Mouse (Mus musculus) lung, embryonic 14.5 days (tissue): ENCODE results near the gene Tmem106c. TPM values are rescaled to one million over a fixed set of nuclear protein-coding genes. Genes with fewer than 3 reads are reported as not detected.

Experiments used
- ATAC-seq: fragments of 200-750 bp; cut with Nextera tagmentation; 2 replicates; pipeline ENCODE4 v1.8.0; 2017; ENCODE audit warnings: mild to moderate bottlenecking, moderate TSS enrichment, moderate library complexity; ENCODE audit not compliant: insufficient read depth
- DNase-seq: peaks from one replicate; pipeline ENCODE4 v3.0.0-alpha.2; 2015
- H3K27ac ChIP-seq: fragments of 300-500 bp; sonication (generic); 2 replicates; pipeline ENCODE4 v1.5.1; 2014; ENCODE audit warnings: low read depth, mild to moderate bottlenecking, moderate library complexity
- H3K27me3 ChIP-seq: fragments of 300-500 bp; sonication (generic); 2 replicates; pipeline ENCODE4 v1.6.1; 2014; ENCODE audit warnings: low read length, control low read depth; ENCODE audit not compliant: insufficient read depth
- H3K36me3 ChIP-seq: fragments of 300-500 bp; sonication (generic); 2 replicates; pipeline ENCODE4 v1.6.1; 2014; ENCODE audit warnings: control low read depth; ENCODE audit not compliant: insufficient read depth
- H3K4me1 ChIP-seq: fragments of 300-500 bp; sonication (generic); 2 replicates; pipeline ENCODE4 v1.6.1; 2014; ENCODE audit warnings: antibody characterized with exemption, control low read depth; ENCODE audit not compliant: insufficient read depth
- H3K4me2 ChIP-seq: fragments of 300-500 bp; sonication (generic); 2 replicates; pipeline ENCODE4 v1.6.1; 2014; ENCODE audit warnings: mild to moderate bottlenecking
- H3K4me3 ChIP-seq: fragments of 300-500 bp; sonication (generic); 2 replicates; pipeline ENCODE4 v1.5.1; 2014; ENCODE audit warnings: low read depth, low read length
- H3K9ac ChIP-seq: fragments of 300-500 bp; sonication (generic); 2 replicates; pipeline ENCODE4 v1.6.1; 2014
- H3K9me3 ChIP-seq: fragments of 300-500 bp; sonication (generic); 2 replicates; pipeline ENCODE4 v1.6.1; 2016; ENCODE audit warnings: low read depth, low read length, control low read depth
- CTCF ChIP-seq: IDR thresholded peaks from 2 replicates; pipeline ENCODE4 v1.5.1; 2016; ENCODE audit warnings: antibody characterized with exemption, low read depth
- WGBS: fragments of 180-500 bp; shearing (Covaris S2); extraction: QIAGEN DNeasy Blood & Tissue Kit; methylation state at CpG from one replicate; pipeline ENCODE4 v1.1.7; 2014; 5-methylcytosine and 5-hydroxymethylcytosine counted together
- polyA plus RNA-seq: library from polyadenylated mRNA; unstranded; fragments of >200 nt; fragmentation: Nextera tagmentation; extraction: Ambion mirVana; gene quantifications from 2 replicates; pipeline ENCODE4 v1.2.1, GENCODE M21; 2014

Tmem106c gene
- polyA plus RNA-seq, 1 experiment from 2014 or later, result 35.1 TPM

GRCm38 (mm10) chr15:98004740-98005159 lies 40.8 kb downstream of the Tmem106c start:
- peak overlapping the region; percentile 41 for H3K4me3 ChIP-seq
- H3K4me2 ChIP-seq, result peak overlapping the region; percentile 67
- peak overlapping the region; percentile 30; the same call in 1 of the 2 replicates for H3K27ac ChIP-seq
- TF ChIP-seq CTCF, result no peak
- H3K4me1 ChIP-seq, result 0 out of 2 replicates have a peak, but pooled peaks cover 2% of the 10 kb centered on the region
- DNase-seq (no peak), ATAC-seq (peak; percentile 44)
- peaks cover 73% of the 10 kb centered on the region for H3K27me3 ChIP-seq
- H3K9me3 ChIP-seq, result no peaks in the 10 kb centered on the region
- H3K36me3 ChIP-seq, result no peaks in the 10 kb centered on the region
- H3K9ac ChIP-seq, result peak overlapping the region; percentile 47
- WGBS, result 3% methylated on average over 19 of the region's 19 CpGs

DNA sequence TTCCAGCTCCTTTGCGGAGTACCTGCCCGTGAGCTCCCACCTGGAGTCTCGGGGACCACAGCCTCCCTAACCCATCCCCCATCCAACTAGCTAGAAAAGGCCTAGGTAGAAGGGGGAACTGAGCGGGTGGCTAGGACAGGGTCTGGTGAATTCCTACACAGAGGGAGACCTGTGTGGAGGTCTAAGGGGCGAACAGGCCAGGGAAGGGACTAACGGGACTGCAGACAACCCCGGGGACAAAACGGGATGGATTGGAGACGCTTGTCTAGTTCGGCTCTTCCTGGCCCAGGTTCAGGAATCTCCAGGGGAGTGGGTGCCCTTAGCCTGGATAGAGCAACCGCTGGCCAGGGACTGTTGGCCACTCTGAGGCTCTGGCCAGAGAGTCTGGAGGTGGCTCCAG lies 41.2 kb downstream of the Tmem106c start:
- Histone ChIP-seq H3K4me1 (0 out of 2 replicates have a peak, but pooled peaks cover 2% of the 10 kb centered on the region), H3K36me3 (no peaks in the 10 kb centered on the region), H3K4me3 (peak overlapping the region; percentile 41), H3K27ac (peak overlapping the region; percentile 30), H3K27me3 (peaks cover 69% of the 10 kb centered on the region), H3K9me3 (no peaks in the 10 kb centered on the region), H3K4me2 (peak overlapping the region; percentile 67), H3K9ac (no peak overlapping the region; the same call in 1 of the 2 replicates)
- 12% methylated on average over 11 of the region's 11 CpGs for WGBS
- DNase-seq, result no peak
- no peak for ATAC-seq
- no peak for TF ChIP-seq CTCF

- WGBS, result 71% methylated on average over 6 of the region's 6 CpGs
- TF ChIP-seq CTCF, result no peak
- Histone ChIP-seq H3K27me3 (peaks cover 5% of the 10 kb centered on the region; the same call in 1 of the 2 replicates), H3K4me1 (no peaks in the 10 kb centered on the region), H3K27ac (no peak overlapping the region), H3K36me3 (no peaks in the 10 kb centered on the region), H3K4me2 (no peak overlapping the region), H3K4me3 (no peak overlapping the region), H3K9me3 (no peaks in the 10 kb centered on the region), H3K9ac (no peak overlapping the region)
- DNase-seq, result no peak
- ATAC-seq, result no peak
Observed at GRCm38 (mm10) chr15:98012810-98013209, 48.8 kb downstream of the Tmem106c start.

- Histone ChIP-seq H3K27me3 (no peaks in the 10 kb centered on the region), H3K4me1 (peaks cover 4% of the 10 kb centered on the region; the same call in 1 of the 2 replicates), H3K9ac (no peak overlapping the region), H3K36me3 (no peaks in the 10 kb centered on the region), H3K4me2 (no peak overlapping the region), H3K4me3 (no peak overlapping the region), H3K9me3 (no peaks in the 10 kb centered on the region), H3K27ac (no peak overlapping the region)
- ATAC-seq (no peak), DNase-seq (no peak)
- 77% methylated on average over 4 of the region's 4 CpGs for WGBS
- TF ChIP-seq CTCF, result no peak
Observed at GRCm38 (mm10) chr15:98017925-98018324, 53.9 kb downstream of the Tmem106c start.

GRCm38 (mm10) chr15:98019047-98019446 lies 55.0 kb downstream of the Tmem106c start:
- TF ChIP-seq CTCF, result no peak
- peak; percentile 63; the same call in 1 of the 2 replicates for ATAC-seq
- Histone ChIP-seq H3K27me3 (no peaks in the 10 kb centered on the region), H3K9ac (no peak overlapping the region), H3K4me3 (no peak overlapping the region), H3K4me1 (peaks cover 7% of the 10 kb centered on the region; the same call in 1 of the 2 replicates), H3K27ac (no peak overlapping the region), H3K9me3 (no peaks in the 10 kb centered on the region), H3K4me2 (no peak overlapping the region), H3K36me3 (no peaks in the 10 kb centered on the region)
- peak; percentile 47 for DNase-seq
- WGBS, result 40% methylated on average over 3 of the region's 3 CpGs

Other genes with a start within 250 kb of the Tmem106c start
- gene Endou, start 232.9 kb upstream of the Tmem106c start, polyA plus RNA-seq, result 0.20 TPM in 1 of 2 replicates, not detected in the other
- gene Rapgef3, start 196.2 kb upstream of the Tmem106c start, polyA plus RNA-seq, result 14.3 and 17.5 TPM in 2 replicates
- gene Slc48a1, start 185.7 kb upstream of the Tmem106c start, polyA plus RNA-seq, result 25.3 and 32.7 TPM in 2 replicates
- 43.8 and 51.2 TPM in 2 replicates for gene Hdac7, start 119.7 kb upstream of the Tmem106c start, polyA plus RNA-seq
- 0.38 and 0.61 TPM in 2 replicates for gene Vdr, start 53.6 kb upstream of the Tmem106c start, polyA plus RNA-seq
- gene Col2a1, start 40.5 kb downstream of the Tmem106c start, polyA plus RNA-seq, result 29.3 and 33.3 TPM in 2 replicates
- 25.3 and 26.2 TPM in 2 replicates for gene Pfkm, start 128.4 kb downstream of the Tmem106c start, polyA plus RNA-seq
- gene Senp1, start 129.5 kb downstream of the Tmem106c start, polyA plus RNA-seq, result 37.8 and 38.0 TPM in 2 replicates
- gene Asb8, start 201.4 kb downstream of the Tmem106c start, polyA plus RNA-seq, result 47.4 and 48.7 TPM in 2 replicates
- gene Ccdc184, start 203.0 kb downstream of the Tmem106c start, polyA plus RNA-seq, result 0.14 TPM in 1 of 2 replicates, not detected in the other
- gene Olfr288, start 231.3 kb downstream of the Tmem106c start, polyA plus RNA-seq, result not detected in 2 replicates